Mouse (Mus musculus): ENCODE results near the gene Man1a2.

DNA sequence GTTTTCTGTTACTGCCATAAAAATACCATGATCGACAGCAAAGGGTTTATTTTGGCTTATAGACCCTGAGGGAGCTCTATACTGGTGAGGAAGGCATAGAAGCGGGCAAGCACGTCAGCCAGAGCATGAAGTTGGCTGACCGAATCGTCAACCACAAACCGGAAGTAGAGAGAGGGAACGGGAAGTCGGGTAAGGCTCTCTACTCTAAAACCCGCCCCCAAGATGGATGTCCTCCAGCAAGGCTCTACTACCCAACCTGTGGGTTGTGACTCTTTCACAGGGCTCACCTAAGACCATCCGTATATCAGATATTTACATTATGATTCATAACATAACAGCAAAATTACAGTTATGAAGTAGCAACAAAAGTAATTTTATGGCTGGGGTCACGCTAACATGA lies 46.6 kb upstream of the Man1a2 start:
- TF ChIP-seq CTCF (IDR thresholded peaks at IDR 0.05; ENCODE audit: insufficient read depth, low read length), result no peak
- no peak for TF ChIP-seq POLR2A (IDR thresholded peaks at IDR 0.05; ENCODE audit: borderline replicate concordance, extremely low read depth, low read depth, low read length)
